Mouse (Mus musculus) c-Kit-positive CD71-positive TER-119-negative erythroid progenitor cells, embryonic 14.5 days (primary cell): Measurements from ENCODE around the gene Zbtb48.

Source experiments
- DNase-seq: peaks from one replicate; pipeline ENCODE4 v3.0.0-alpha.2; 2013; ENCODE audit warnings: low read depth

The Zbtb48 gene

GRCm38 (mm10) chr4:151972221-151972967, 55.1 kb downstream of the Zbtb48 start:
- DNase-seq = no peak
